Mouse (Mus musculus): Measurements from ENCODE around the gene Fam3b.

- TF ChIP-seq POLR2A (IDR thresholded peaks at IDR 0.05; ENCODE audit: extremely low read depth, insufficient read depth, low read length) = no peak
- TF ChIP-seq CTCF (IDR thresholded peaks at IDR 0.05; ENCODE audit: low read depth, low read length) = no peak
Observed at GRCm38 (mm10) chr16:97504793-97505192, 9.8 kb downstream of the Fam3b start.
